Mouse (Mus musculus) Muller cell, postnatal 12 days (primary cell): ENCODE data around the gene March7.

Source experiments
- DNase-seq: peaks from one replicate; pipeline ENCODE4 v3.0.0-alpha.2; 2015; ENCODE audit errors: inconsistent ontology term

March7 gene

DNA sequence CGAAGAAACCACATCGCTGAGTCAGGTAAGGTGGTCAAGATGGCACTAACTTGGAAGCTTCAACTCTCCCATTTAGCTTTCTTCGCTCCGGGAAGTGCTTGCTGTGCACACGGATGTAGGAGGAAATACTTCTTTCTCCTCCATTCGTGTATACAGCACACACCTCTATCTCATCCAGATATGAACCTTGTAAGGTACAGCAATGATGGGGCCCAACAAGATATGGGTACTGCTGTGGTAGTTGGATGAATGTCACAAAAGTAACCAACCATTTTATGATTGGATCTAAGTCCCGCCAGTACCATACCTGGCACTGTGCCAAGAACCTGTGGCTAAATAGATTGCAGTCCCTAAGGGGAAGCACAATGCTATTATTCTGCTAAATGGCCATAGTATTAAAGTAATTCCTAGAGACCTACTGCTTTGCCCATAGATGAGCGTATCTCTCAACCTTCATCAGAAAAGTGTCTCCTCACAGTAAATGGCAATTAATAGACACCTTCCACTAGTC, 75.5 kb downstream of the March7 start:
- no peak for DNase-seq

DNA sequence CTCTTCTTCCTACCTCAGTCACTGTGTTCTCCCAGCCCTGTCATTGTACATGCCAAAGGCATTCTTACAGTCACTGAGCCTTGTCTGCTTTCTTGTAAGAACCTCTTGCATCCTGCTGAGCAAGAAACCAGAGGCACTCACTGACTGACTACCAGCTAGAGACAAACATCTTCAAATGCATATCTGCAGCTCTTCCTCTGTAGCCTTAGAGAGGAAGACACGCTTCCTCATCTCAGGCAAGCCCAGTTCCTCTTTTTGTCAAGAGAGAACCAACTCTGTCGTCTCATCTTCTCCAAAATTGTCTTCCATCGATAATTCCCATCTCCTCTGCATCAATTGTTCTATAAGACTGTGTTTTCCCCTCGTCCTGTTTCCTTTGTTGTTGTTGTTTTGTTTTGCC, 78.9 kb downstream of the March7 start:
- no peak for DNase-seq

DNA sequence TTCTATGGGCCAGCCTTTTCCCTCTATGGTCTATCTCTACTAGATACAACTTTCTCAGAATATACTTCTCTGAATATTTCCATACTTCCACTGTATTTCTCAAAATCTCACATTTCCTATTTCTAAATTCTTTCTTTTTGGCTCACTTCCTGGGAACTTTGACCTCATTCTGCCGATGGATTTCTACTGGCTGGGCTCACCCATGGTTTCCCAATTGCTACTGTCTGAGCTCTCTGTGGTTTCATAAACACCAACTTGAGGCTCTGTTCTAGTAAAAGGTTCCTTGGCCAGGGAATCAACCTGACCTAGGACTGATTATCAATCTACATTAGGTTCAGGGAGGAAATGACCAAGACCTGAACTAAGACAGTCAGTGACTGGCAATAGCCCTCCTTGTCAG, 79.8 kb downstream of the March7 start:
- DNase-seq, result no peak

DNA sequence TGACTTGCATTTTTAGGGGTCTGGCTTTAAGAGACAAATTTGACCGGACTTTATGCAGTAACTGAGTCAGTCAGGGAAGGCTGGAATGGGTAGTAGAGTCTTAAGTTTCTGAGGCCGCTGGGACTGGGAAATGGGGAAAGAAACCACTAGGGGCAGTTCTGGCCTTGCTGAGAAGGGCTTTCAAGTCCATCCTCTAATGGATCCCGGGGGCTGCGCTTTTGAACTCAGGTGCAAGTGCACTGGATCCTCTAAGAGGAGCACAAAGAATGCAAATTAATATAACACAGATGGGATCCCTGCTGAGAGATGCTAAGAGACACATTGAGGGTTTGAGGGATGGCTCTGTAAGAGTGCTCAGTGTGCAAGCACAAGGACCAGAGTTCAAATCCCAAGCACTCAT, 81.7 kb downstream of the March7 start:
- DNase-seq, result no peak

DNA sequence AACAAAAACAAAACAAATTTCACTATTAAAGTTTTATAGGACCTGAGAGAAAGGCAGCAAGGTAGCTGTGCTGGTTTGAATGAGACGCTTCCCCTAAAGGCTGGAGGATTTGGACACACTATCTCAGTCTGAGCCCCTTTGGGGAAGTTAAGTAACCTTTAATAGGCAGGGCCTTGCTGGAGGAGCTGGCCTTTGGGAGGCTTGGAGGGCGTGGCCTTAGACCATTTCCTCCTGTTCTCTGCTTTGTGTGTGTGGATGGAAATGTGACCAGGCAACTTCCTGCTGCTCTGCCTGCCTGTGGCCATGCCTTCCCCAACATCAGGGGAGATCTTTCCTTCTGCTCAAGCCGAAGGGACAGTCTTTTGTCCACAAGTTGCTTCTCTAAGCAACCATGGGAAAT, 88.6 kb downstream of the March7 start:
- DNase-seq, result no peak

DNA sequence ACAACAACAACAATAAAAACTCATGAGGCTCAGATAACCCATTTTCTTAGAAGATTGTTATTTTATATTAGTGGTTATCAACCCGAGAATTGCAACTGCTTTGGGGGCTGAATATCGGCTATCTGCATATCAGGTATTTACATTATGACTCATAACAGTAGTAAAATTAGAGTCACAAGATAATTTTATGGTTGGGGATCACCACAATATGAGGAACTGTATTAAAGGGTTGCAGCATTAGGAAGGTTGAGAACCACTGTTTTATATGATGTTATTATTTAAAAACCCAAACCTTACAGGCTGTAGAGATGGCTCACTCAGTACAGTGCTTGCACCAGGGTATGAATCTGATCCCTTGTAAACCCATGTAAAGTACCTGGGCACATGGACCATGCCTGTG, 89.6 kb downstream of the March7 start:
- no peak for DNase-seq
